Mouse (Mus musculus): ENCODE results near the gene Acp7.

The Acp7 gene

DNA sequence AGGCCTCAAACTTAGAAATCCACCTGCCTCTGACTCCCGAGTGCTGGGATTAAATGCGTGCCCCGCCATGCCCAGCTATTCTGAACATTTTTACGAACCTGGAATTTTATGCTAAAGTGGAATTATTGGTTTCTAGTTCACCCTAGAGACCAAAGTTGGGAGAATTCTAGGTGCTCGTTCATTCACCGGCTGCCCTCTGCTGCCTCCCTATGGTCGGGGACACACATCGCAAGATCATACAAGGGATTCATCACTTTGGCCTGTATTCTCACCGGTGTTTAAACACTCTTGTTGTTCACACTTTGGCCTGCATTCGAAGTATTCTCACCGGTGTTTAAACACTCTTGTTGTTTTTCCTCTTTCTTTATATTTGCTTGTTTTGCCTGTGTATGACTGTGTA is 30.1 kb downstream of the Acp7 start:
- DNase-seq: peak; percentile 78

DNA sequence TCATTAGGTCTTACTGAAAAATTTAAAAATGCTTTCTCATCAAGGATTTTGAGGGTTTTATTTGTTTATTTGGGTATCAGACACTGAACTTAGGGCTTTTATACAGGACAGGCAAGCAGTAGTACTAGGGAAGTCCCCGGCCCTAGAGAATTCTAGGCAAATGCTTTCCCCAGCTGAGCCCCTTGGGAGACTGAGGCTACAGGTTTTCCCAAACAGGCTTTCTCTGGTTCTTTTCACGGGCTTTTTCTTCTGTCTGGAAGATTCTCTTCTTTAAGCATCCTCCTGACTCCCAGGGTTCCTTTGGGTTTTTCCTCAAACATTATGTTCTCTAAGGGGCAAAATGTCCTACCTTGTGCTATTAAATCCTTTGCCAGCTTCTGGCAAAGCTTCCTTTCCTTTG is 32.2 kb downstream of the Acp7 start:
- DNase-seq: no peak

DNA sequence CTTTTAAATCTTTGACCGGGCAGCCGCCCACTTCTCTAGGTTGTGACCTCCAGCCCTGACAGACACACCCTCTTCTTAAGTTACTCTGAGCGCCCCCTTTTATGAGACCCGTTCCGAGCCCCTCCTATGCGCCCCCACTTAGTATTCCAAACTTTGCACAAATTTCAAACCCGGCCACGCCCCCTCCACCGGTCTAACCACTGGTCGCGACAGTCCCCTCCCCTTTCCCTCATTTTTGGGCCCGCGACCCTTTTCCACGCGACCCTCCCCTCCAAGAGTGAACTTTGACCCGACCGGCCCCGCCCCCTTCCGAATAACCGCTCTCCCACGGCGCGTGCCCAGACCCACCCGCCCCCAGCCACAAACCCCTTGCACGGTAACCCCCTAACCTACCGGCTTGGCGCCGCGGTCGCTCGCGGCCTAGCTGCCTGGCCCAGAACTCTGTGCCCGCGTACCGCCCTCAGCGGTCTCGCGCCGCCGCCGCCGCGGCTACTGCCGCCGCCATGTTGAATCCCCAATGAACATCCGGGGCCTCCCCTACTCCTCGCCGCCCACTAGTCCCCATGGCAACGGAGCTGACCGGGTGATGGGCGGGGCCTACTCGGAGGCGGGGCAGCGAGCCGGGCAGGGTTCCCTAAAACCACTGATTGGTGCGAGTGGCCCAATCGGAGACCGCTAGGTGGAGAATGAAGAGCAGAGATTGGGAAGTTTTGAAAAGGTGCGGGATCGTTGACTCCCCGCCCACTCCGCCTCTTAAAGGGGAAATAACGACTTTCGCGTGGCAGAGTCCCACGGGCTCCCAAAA is 33.3 kb downstream of the Acp7 start, which contains the start of the genes Samd4b and Pak4:
Gene Samd4b, minus strand, starts transcription at position 503 of the 805 bp plus-strand sequence.
Gene Pak4, minus strand, starts transcription at position 544 of the 805 bp plus-strand sequence.
- DNase-seq: peak; percentile 99 to 100

DNA sequence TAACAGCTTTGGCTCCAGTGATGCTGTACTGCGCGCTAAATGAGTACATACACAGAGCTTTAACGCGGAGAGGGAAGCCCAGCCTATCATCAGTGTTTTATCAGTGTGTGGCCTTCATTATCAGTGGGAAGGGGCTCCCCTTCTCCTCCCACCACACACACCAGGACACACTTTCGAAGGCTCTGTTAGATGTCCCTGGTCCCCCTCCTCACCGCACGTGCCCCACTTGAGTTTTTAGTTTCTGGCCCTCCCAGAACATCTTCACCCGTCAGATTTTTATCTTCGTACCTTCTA is 33.9 kb downstream of the Acp7 start:
- no peak for DNase-seq

DNA sequence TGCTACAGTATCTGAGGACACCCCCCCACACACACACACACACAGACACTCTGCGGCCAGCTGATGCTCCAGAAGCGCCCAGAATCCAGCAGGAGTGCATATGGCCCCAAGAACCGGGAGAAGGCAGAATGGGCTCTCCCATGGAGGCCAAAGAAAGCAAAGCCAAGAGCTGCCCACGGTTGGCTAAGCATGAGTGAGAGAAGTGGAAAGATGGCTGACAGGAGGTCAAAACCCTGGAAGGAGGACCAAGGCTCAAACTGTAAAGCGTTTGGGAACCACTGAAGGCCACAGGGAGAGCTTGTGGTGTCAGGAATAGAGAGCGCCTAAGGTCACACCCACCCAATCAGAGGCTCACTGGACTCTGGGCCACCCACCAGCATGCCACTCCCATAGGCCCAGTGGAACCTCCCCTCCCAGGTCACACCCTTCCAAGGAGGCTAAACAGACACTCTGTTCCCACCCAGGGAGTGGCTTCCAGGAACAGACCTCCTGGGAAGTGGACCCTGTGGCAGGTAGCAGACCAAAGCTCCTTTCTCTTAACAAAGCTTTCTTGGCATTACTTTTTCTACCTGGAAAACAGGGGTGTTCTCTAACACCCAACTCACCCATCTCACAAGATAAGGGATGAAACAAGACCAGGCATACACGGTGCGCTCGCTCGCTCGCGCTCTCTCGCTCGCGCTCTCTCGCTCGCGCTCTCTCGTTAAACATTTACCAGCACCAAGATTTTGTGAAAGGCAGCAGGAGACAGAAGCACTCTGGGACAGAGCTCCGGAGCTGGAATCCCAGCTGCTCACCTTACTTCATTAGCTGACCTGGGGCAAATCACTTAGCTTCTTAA is 34.5 kb downstream of the Acp7 start:
- no peak for DNase-seq

DNA sequence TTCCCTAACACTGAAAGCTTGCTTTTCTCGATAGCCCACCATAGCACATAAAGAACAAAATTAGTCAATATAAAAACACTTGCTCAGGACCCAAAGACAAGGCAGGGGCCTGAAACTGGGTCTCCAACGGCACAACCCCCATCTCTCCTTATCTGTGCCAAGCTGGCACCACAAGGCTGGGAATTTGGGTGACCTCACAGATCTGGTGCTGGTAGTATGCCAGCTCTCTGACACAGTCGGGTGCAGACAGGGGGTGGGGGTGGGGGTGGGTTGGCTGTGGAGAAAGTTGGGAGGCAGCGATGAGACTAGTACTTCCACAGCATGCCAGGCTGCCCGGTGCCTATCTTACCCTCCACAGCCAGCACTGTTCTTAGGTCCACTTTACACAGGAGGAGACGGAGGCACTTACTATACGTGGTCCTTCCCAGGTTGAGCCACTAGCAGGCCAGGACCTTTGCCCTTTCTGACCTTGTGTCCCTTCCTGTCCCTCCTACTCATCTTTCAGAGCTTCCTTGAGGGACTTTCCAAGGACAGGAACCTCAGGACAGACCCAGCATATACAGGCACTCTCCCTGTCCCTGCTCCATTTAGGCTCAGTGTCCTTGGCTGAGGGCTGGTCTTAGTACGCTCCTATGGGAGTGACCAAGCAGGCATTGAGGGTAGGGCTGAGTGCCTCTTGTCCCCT is 35.2 kb downstream of the Acp7 start:
- DNase-seq: no peak

DNA sequence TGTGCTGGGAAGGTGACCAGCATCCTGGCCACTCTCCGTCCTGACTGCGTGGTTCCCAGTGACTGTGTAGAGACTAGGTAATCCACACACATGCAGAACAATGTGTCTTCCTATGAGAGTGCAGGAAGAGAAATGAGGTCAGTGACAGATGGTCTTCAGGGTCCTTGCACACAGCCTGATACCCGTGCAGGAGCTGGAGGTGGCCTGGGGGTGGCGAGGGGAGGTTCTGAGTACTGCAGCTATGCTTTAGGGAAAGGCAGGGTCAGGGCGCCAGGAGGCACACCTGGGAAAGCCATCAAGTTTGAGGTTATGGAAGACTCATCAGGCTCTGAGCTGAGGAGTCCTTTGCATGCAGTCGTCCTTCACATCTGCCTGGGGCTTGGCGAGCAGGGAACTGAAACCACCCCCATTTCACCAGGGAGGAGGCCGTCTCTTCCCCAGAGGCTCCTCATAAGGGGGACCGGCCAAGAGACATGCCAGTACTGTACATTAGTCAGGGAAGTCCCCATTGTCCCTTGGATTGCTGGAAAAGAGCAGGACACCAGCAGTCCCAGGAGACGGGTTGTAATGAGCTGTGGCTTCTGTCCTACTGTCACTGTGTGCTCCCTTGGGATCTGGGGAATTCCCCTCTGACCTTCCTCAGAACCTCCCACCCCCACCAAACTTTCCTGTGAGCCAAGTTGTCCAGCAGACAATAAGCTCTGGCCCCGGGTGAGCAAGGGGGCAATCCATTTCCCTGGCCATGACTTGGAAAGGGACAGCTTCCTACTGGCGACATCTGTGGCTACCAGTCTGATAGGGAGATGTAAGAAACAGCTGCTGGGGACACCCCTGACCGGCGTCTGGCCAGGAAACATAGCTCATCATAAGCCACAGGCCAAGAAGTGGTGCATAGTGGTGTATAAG is 37.7 kb downstream of the Acp7 start:
- no peak for DNase-seq

DNA sequence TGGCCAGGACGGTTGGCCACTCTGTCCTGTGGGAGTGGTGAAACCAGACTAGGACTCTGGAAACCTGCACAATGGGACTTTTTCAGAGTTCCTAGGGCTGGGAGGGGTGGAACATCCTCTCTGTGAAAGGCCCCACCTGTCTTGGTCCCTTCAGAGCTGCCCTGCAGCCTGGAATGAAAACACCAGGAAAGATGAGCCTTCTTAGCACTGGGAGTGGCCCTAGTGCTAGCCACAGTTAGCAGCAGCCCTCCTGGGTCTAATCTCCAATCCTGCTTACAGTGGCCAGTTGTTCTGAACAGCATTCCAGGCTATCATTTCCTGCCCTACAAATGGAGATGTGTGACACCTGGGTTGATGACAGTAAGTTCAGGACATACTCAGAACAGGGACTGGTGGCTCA is 39.3 kb downstream of the Acp7 start:
- no peak for DNase-seq

DNA sequence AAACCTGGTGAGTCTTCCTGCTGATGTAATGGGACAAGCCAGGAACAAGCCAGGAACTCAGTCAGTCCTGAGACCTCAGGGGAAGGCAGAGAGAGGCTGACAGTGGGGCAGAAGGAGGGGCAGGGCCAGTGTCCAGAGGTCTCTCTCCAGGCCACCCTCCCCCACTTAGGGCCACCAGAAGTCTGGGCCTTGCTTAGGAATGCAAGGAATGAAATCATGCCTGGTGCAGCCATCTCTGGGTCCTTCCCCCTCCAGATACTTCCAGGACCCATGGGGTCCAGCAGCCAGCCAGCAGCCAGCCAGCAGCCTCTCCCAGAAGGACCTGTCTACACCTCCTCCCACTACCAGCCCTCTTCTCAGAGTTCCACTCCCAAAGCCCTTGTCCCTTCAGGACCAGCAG is 43.5 kb downstream of the Acp7 start:
- DNase-seq: no peak

DNA sequence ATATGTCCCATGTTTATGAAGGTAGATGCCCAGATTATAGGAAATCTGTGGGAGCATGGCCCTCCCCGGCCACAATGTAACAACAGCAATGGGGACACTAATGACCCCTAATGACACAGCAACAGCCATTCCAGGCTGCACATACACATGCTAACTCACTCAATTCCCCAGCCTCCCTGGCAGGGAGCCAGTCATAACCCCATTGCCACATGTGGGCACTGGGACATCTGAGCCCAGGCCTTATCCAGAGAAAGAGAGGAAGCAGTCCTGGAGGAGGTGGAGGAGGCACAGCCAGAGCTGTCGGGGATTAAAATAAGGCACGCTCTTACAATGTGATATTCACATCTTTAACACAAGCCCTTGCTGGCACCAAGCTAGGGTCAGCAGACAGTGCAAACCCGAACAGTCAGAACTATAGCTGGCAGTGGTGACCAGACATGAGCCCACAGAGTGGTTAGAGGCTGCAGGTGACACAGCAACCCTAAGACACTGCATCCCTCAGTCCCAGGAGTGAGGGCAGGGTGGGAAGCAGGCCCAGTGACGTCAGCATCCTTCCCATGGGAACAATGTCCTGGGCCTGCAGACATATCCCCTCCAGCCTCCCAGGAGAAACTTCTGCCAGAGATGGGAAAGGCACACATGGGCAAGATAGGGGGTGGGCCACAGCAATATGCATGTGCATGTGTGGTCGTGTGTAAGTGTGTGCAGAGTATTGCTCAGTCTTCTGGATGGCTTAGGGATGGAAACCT is 44.3 kb downstream of the Acp7 start:
- no peak for DNase-seq

DNA sequence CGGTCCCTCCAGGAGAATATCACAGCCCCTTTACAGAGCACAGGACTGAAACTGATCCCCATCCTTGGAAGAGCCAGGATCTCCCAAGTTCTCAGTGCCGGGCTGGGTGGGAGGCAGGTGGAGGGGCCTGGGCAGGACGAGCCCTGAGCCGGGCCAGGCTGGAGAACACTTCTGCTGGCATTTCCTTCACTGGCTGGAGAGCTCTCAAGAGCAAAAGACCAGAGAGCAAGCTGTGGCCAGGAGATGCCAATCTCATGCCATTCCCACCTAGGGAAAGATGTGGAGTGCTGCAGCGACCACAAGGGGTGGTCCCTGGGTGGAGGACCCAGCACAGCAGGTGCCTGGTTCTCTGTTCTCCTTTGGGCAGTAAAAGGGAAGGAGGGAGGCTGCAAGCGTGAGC is 46.1 kb downstream of the Acp7 start:
- no peak for DNase-seq

DNA sequence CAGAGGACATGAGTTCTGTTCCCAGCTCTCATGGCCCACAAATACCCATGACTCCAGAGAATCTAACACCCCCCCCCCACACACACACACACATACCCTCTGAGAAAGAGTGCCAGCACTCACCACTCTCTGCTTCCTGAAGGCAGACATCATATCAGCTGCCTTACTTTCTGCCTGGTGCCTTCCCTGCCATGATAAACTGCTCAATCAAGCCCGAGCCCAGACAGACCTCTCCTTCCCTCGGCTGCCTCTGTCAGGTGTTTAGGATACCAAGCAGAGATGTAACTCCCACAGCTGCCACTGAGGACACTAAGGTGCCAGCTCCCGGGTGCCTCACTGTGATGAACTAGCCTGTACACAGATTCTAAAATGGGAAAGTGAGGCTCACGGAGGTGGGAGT is 46.7 kb downstream of the Acp7 start:
- DNase-seq: no peak

DNA sequence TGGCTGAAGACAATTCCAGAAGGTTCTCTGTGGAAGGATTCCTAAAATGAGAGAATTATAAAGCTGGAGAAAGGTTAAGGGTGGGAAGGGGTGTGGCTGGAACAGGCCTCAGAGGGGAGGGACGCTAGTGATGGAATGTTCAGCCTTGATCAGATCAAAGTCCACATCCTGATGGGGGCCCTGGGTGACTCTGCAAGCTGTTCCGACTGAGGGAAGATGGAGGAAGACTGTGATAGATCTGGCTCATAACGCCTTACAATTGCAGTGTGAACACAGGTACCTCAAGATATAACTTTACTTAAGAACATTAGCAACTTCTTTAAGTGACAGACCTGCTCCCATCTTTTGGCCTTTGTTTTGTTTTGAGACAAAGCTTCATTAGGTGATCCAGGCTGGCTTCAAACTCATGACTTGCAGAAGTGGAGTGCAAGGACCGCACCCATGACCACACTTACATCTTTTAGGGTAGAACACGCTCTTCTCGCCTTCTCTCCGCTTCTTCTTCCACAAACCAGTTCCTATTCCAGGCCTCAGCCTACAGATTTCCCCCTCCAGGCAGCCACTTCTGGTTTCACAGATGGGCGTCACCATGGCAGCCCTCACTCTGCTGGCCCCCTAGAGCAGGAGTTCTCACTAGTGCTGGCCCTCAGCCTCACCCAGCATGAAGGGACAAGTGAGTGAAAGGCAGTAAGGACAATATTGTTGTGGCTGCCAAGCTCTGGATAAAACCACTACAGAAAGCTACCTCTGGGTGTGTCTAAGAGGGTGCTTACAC is 47.4 kb downstream of the Acp7 start:
- DNase-seq: no peak

DNA sequence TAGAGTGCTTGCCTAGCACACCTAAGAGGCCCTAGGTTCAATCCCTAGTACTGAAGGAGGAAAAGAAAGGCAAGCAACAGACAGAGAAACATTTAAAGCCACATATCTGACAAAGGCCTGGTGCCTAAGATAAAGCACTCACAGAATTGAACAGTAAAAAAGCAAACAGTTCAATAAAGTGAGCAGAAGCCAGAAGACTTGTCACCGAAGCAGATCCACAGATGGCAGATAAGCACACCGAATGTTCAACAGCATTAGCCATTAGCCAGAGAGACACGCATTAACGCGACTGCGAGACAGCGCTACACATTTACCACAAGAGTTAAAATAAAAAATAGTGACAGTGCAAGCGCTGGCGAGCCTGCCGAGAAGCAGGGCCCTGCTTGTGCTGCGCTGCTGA is 48.3 kb downstream of the Acp7 start:
- DNase-seq: no peak

DNA sequence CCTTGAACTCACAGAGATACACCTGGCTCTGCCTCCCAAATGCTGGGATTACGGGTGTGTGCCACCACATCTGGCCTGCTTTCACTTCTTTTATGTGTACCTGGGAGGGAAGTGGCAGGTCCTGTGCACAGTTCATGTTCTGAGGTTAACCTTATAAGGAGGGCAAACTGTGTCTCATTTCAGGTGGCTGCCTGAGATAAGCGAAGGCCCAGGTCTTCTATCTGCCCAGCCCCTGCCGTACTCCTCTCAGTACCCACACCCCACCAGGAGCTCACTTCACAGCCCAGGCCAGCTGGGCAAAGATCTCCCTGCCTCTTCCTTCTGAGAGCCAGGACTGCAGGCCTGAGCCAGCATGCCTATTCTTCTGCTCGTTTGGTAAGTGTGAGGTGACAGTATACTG is 49.4 kb downstream of the Acp7 start:
- DNase-seq: no peak

DNA sequence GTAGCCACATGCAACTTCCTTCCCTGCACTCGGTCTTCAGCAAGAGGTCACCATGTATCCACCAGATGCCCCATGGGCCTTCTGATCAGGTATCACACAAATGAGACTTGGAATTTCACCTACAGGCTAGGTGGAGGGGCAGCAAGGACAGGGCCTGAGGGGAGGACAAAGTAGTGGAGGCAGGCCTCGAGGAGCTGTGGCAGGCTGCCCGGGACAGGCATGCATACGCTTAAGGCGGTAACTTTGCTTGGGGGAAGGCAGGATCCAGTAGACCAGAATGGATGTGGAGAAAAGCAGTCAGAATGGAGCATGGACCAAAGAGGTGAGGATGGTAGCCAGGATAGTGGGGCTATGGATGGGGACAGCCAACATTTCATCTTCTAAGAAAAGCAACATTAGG is 51.3 kb downstream of the Acp7 start:
- no peak for DNase-seq

DNA sequence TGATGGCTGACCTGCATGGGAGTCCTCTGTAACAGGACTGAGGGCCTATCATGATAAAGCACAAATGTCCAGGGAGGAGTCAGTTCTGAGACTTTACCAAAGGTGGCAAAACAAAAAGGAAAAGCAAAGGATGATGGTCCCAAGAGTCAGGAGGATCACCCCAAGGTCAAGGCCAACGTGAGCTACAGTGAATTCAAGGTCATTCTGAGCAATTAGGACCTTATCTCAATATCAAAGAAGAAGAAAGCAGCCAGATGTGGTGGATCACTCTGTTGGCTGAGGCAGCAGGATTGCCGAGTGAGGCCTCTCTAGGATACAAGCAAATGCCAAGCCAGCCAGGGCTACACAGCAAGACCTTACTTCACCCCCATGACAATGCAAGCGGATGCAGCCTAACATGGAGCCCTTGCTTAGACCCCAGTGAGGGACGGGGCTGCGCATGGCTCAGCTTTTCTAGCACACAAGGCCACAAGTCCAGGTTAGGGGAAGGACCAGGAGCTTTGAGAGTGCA is 52.5 kb downstream of the Acp7 start:
- no peak for DNase-seq

DNA sequence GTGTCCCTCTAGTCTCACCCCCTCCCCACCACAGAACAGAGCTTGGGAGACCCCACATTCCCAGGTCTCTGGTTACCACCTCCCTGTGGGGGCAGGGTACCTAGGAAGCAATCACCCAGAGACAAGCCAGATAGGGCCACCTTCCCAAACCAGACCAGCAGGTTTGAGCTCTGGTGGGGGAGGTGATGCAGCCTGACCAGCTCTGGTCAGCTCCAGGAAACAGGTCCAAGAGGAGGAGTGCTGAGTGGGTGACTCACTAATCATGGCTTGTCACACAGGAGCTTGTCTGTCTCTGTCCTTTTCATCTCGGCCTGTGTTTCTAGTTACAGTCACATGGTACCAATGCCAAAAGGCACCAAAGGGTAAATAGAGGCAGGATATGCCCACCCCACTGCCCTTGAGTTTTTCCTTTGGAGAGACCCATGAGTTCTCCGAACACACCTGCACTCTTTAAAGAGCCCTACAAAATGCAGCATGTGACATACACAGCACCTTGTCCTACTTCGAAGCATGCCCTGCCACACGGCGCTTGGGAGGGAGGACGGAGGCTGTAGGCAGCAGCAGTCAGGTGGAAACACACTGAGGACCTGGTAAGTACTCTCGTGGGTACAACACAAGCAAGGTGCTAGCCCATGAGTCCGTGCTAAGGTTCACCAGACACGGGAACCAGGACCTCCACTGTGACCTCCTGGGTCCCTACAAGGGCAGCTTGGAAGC is 53.1 kb downstream of the Acp7 start:
- DNase-seq: no peak

DNA sequence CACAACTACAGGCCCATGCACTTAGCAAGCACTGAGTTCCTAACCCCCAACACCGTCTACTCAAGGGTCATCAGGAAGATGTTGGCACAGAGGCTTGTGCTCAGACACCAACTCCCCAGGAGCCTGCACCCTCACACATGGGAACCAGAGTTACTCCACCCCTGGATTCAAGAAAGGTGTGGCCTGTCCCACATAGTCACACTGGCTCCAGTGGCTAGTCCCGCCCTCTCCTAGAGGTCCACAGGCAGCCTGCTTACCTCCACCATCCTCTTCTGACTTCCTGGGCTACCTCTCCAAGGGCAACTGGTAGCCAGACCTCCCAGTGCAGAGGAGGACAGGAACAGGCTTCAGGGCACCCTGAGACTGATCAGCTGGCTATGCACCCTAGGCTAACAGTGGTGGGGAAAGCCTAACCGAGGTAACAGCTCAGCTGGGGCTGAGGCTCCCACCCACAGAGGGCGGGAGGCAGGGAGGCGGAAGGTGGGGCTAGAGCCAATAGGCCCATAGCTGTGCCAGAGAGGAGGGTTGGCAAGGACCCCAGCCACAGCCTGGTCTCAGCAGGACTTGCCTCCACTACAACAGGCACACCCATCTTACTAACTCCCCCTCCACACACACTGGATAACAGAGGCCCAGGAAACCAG is 54.7 kb downstream of the Acp7 start:
- DNase-seq: peak in 1 of 2 experiments; percentile 48

DNA sequence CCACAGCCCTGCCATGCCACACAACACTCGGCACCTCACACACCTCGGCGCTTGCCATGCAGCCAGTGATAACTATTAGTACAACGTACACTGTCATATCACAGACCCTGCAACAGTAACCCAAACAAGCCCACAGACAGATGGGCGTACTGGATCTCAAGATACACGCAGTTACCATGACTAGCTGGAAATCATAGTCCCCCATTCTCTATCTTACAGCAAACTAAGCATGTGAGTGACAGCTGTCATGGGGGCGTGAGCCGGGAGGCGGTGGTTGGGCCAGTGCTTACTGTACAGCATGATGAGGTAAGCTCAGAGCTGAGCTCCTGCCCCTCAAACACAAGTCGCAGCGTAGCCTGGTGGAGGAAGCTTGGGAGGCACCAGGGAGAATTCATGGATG is 55.5 kb downstream of the Acp7 start:
- no peak for DNase-seq
